In genomic region chr1:138826841-138827240, GRCm38 (mm10) we compare ENCODE assay signal across 28 mouse cellular contexts. TPM values are rescaled to one million over a fixed set of nuclear protein-coding genes. Genes with fewer than 3 reads are reported as not detected.
DNase-seq lines count a peak whose midpoint lies in the region; ATAC-seq lines count a peak whose summit lies in the region.
"Had no signal": no experiment of that assay in that cellular context is flagged by ENCODE, and none has a peak within 500 bp of the region (broad histone marks: within the 10 kb centered on the region; RNA-seq: fewer than 3 reads in every experiment).

No protein-coding gene starts in this region.

- 0 out of 2 replicates have a peak, but pooled peaks cover under 1% of the 10 kb centered on the region for H3K36me3 ChIP-seq in midbrain, embryonic 14.5 days (ENCODE audit: control insufficient read depth, insufficient read depth, low read length)
- no peaks in the 10 kb centered on the region for H3K36me3 ChIP-seq in midbrain, embryonic 10.5 days
- H3K36me3 ChIP-seq: embryonic facial prominence, embryonic 12.5 days; stomach, embryonic 15.5 days had no signal

- no peak overlapping the region for H3K9ac ChIP-seq in midbrain, embryonic 14.5 days (replicated peaks; ENCODE audit: low read length)
- H3K9ac ChIP-seq: embryonic facial prominence, embryonic 12.5 days; hindbrain, embryonic 14.5 days; liver, embryonic 14.5 days; lung, embryonic 14.5 days; stomach, embryonic 15.5 days had no signal

- H3K27me3 ChIP-seq in midbrain, embryonic 14.5 days (ENCODE audit: control insufficient read depth, insufficient read depth, low read length), result peaks cover 2% of the 10 kb centered on the region; the same call in 1 of the 2 replicates
- H3K27me3 ChIP-seq in midbrain, embryonic 10.5 days (ENCODE audit: low read depth, poor library complexity, severe bottlenecking), result peaks cover 2% of the 10 kb centered on the region

- no peak overlapping the region for H3K4me2 ChIP-seq in midbrain, embryonic 14.5 days (ENCODE audit: low read length)
- H3K4me2 ChIP-seq: embryonic facial prominence, embryonic 12.5 days; heart, embryonic 11.5 days; hindbrain, embryonic 14.5 days; lung, embryonic 14.5 days; stomach, embryonic 15.5 days had no signal

- ATAC-seq in midbrain, embryonic 14.5 days (ENCODE audit: low FRiP score, low TSS enrichment), result no peak
- ATAC-seq: forebrain, embryonic 14.5 days; intestine, postnatal 0 days had no signal

- 66% methylated on average over 6 of the region's 6 CpGs for WGBS in midbrain, embryonic 14.5 days
- WGBS in midbrain, embryonic 10.5 days, result 82% methylated on average over 6 of the region's 6 CpGs

- peak; percentile 28 for DNase-seq in midbrain, embryonic 14.5 days
- no peak for DNase-seq in midbrain, embryonic 10.5 days (ENCODE audit: low spot score)
- DNase-seq in NIH3T3 (ENCODE audit: low read depth), result peak; percentile 37
- peak; percentile 66 for DNase-seq in fibroblast of lung, adult 2 months (ENCODE audit: low read depth)
- DNase-seq in heart, postnatal 14 days, result no peak
- no peak for DNase-seq in embryo, embryonic 10.5 days (ENCODE audit: low spot score)
- DNase-seq: adrenal gland, postnatal 25 days; cerebellum, adult 18-20 months; cerebellum, postnatal 14 days; gastrocnemius, postnatal 25 days; heart, adult 11 months; kidney, adult 9 months; kidney, postnatal 10 days; lung, embryonic 14.5 days; lung, postnatal 14 days; right cerebral cortex, postnatal 25 days had no signal

- no peak overlapping the region for H3K27ac ChIP-seq in midbrain, embryonic 14.5 days (replicated peaks; ENCODE audit: low read depth, low read length)
- H3K27ac ChIP-seq in midbrain, embryonic 10.5 days (replicated peaks), result no peak overlapping the region
- H3K27ac ChIP-seq: embryonic facial prominence, embryonic 12.5 days; hindbrain, embryonic 14.5 days; liver, embryonic 14.5 days; stomach, embryonic 15.5 days had no signal

- intact Hi-C loops in heart, postnatal 14 days (cut with DNase I), result loop anchor here (10.0 kb wide), 1 partner anchor 502 kb away; no protein-coding TSS in a partner anchor

- H3K4me3 ChIP-seq in midbrain, embryonic 14.5 days (replicated peaks; ENCODE audit: low read depth, low read length), result no peak overlapping the region
- H3K4me3 ChIP-seq in midbrain, embryonic 10.5 days, result no peak overlapping the region
- H3K4me3 ChIP-seq: embryonic facial prominence, embryonic 12.5 days; stomach, embryonic 15.5 days had no signal

- no peaks in the 10 kb centered on the region for H3K9me3 ChIP-seq in midbrain, embryonic 14.5 days (ENCODE audit: control insufficient read depth, low read length)
- H3K9me3 ChIP-seq in midbrain, embryonic 10.5 days (replicated peaks), result no peaks in the 10 kb centered on the region
- H3K9me3 ChIP-seq: embryonic facial prominence, embryonic 12.5 days; stomach, embryonic 15.5 days had no signal

- no peaks in the 10 kb centered on the region for H3K4me1 ChIP-seq in midbrain, embryonic 14.5 days (ENCODE audit: control insufficient read depth, insufficient read depth, low read length)
- H3K4me1 ChIP-seq in midbrain, embryonic 10.5 days, result no peaks in the 10 kb centered on the region
- H3K4me1 ChIP-seq: embryonic facial prominence, embryonic 12.5 days; stomach, embryonic 15.5 days had no signal

RNA-seq across cellular contexts. Expression of gene Lhx9, which starts 21.5 kb away (rescaled TPM):
- polyA plus RNA-seq in midbrain, embryonic 14.5 days (2014; fragmentation: Nextera tagmentation; extraction: Ambion mirVana), result 114 and 129 TPM in 2 replicates
- polyA plus RNA-seq in midbrain, embryonic 10.5 days (2016; fragmentation: Nextera tagmentation; extraction: Ambion mirVana), result 11.4 and 21.1 TPM in 2 replicates
- under 1 TPM in 1 of 2 experiments, not detected in 1; 0.24 TPM for total RNA-seq in heart, postnatal 14 days (2021)
- total RNA-seq: adrenal gland, adult 18-20 months; adrenal gland, postnatal 25 days; gastrocnemius, adult 18-20 months; gastrocnemius, postnatal 25 days; hematopoietic stem cell, adult 5-6 weeks; neutrophil, adult 5-6 weeks had no signal
- polyA plus RNA-seq: intestine, postnatal 0 days; large intestine, adult 2 months; lung, embryonic 14.5 days had no signal

RNA-seq across cellular contexts. Expression of gene 2310009B15Rik, which starts 29.8 kb away (rescaled TPM):
- polyA plus RNA-seq in midbrain, embryonic 14.5 days (2014; fragmentation: Nextera tagmentation; extraction: Ambion mirVana), result 47.4 and 52.1 TPM in 2 replicates
- 45.3 and 47.1 TPM in 2 replicates for polyA plus RNA-seq in midbrain, embryonic 10.5 days (2016; fragmentation: Nextera tagmentation; extraction: Ambion mirVana)
- total RNA-seq in heart, postnatal 14 days (2021), result 10 to 100 TPM in 1 of 2 experiments, 1 to 10 TPM in 1; 9.4 to 11.1 TPM

Comparison
In these comparisons a context has a peak if more than half of its experiments do, and no peak if none do; other contexts are left out.
1. DNase-seq: peak in midbrain, embryonic 14.5 days (single experiment), NIH3T3 (single experiment) and fibroblast of lung, adult 2 months (single experiment); none in midbrain, embryonic 10.5 days (single experiment), heart, postnatal 14 days (0 of 2) and embryo, embryonic 10.5 days (single experiment).